Mouse (Mus musculus): Measurements from ENCODE around the gene Scn10a. TPM values are rescaled to one million over a fixed set of nuclear protein-coding genes. Genes with fewer than 3 reads are reported as not detected.

Gene Scn10a
- polyA plus RNA-seq, 1 experiment from 2014 or later, result 0.86 TPM

DNA sequence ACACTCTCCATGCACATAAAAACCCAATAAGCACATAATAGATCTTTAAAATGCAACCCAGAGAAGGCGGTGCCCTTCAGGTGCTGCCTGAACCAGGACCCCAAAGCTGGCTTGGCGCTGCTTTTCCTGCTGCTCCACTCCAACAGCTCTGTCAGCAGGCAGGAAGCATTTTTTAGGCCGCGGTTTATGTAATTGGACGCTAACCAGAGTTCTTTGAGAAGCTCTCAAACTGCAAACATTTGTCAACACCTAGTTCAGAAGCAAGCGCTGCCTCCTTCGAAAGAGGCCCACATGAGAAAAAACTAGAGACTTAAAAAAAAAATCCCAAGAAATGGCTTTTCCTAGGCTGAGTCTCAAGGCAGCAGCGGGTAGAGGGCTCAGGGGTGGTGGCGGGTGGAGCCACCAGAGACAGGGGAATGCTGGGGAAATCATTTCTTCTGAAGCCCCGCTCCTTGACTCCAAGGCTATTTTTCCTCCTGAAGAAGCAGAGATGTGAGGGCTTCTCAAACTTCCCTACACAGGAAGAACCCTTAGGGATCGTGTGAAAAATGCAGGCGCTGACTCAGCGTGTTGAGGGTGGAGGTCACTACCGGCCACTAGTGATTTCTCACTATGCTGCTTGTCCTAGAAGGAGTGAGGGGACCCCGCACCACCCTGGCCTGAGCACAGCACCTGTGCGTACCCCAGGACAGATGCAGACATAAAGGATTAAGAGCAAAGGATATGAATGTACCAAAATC lies 159.4 kb downstream of the Scn10a start:
- no peak overlapping the region for H3K4me3 ChIP-seq
- H3K4me2 ChIP-seq, result no peak overlapping the region
- H3K9ac ChIP-seq, result no peak overlapping the region
- H3K36me3 ChIP-seq, result no peaks in the 10 kb centered on the region
- no peaks in the 10 kb centered on the region for H3K9me3 ChIP-seq (replicated peaks)
- no peak for ATAC-seq (ENCODE audit: insufficient number of reproducible peaks, low FRiP score)
- no peak overlapping the region for H3K27ac ChIP-seq (ENCODE audit: poor library complexity, severe bottlenecking)
- H3K27me3 ChIP-seq (replicated peaks), result no peaks in the 10 kb centered on the region
- WGBS, result 68% methylated on average over 16 of the region's 16 CpGs
- H3K4me1 ChIP-seq (replicated peaks), result peaks cover 48% of the 10 kb centered on the region

Other genes starting within 250 kb of the Scn10a start
- gene Scn5a, start 140.3 kb downstream of the Scn10a start, polyA plus RNA-seq (2016; fragmentation: Nextera tagmentation; extraction: Ambion mirVana), result 15.9 and 18.9 TPM in 2 replicates
- gene Scn11a, start 106.1 kb upstream of the Scn10a start, polyA plus RNA-seq (2016; fragmentation: Nextera tagmentation; extraction: Ambion mirVana), result not detected in 2 replicates
- 46.0 and 46.5 TPM in 2 replicates for gene Wdr48, start 175.6 kb upstream of the Scn10a start, polyA plus RNA-seq (2016; fragmentation: Nextera tagmentation; extraction: Ambion mirVana)
- 21.7 and 21.8 TPM in 2 replicates for gene Gorasp1, start 218.2 kb upstream of the Scn10a start, polyA plus RNA-seq (2016; fragmentation: Nextera tagmentation; extraction: Ambion mirVana)
- gene Ttc21a, start 218.3 kb upstream of the Scn10a start, polyA plus RNA-seq (2016; fragmentation: Nextera tagmentation; extraction: Ambion mirVana), result 0.23 and 0.53 TPM in 2 replicates